Mouse (Mus musculus) left cerebral cortex, postnatal 36 days (tissue): Measurements from ENCODE around the gene Spaca3. TPM values are rescaled to one million over a fixed set of nuclear protein-coding genes. Genes with fewer than 3 reads are reported as not detected.

Source experiments
- DNase-seq, 2 experiments: peaks; one replicate each; pipeline ENCODE4 v3.0.0; 2021 to 2022; ENCODE audit warnings: low spot score in 2 of 2, mixed read lengths in 1 of 2
- intact Hi-C: fragments of 180-260 bp; cut with DNase I; formaldehyde crosslinking; loops from one replicate; pipeline ENCODE4 v1.15.1; 2025
- total RNA-seq, 2 experiments: library from RNA; stranded (reverse); gene quantifications; 2 replicates each; pipeline ENCODE4 v1.2.3; 2021

The Spaca3 gene
- total RNA-seq, 2 experiments from 2014 or later = not detected

GRCm38 (mm10) chr11:80856827-80857226, 1.3 kb upstream of the Spaca3 start:
- intact Hi-C loops = no loop called here
- no peak for DNase-seq

- intact Hi-C loops = no loop called here
- DNase-seq = no peak
Observed at GRCm38 (mm10) chr11:80862941-80863340, 4.8 kb downstream of the Spaca3 start.

- DNase-seq = no peak
- intact Hi-C loops = no loop called here
Observed at GRCm38 (mm10) chr11:80868039-80868438, 9.9 kb downstream of the Spaca3 start.

- intact Hi-C loops = no loop called here
- no peak for DNase-seq
Observed at GRCm38 (mm10) chr11:80872509-80873474, 14.6 kb downstream of the Spaca3 start.

- intact Hi-C loops = no loop called here
Observed at GRCm38 (mm10) chr11:80877131-80877651, 19.0 kb downstream of the Spaca3 start.

GRCm38 (mm10) chr11:80878026-80878425, 19.9 kb downstream of the Spaca3 start:
- DNase-seq = no peak
- intact Hi-C loops = no loop called here

More at GRCm38 (mm10) chr11:80877131-80877651, 19.0 kb downstream of the Spaca3 start:
- peak; percentile 28 to 33 for DNase-seq

- DNase-seq = peak; percentile 24 to 54
- intact Hi-C loops = no loop called here
Observed at GRCm38 (mm10) chr11:80882229-80882810, 24.2 kb downstream of the Spaca3 start.

- DNase-seq = peak in 1 of 2 experiments; percentile 47
- intact Hi-C loops = no loop called here
Observed at GRCm38 (mm10) chr11:80884521-80885231, 26.5 kb downstream of the Spaca3 start.

GRCm38 (mm10) chr11:80886365-80886764, 28.2 kb downstream of the Spaca3 start:
- no peak for DNase-seq
- intact Hi-C loops = no loop called here

GRCm38 (mm10) chr11:80887021-80887420, 28.9 kb downstream of the Spaca3 start:
- no peak for DNase-seq
- intact Hi-C loops = no loop called here

GRCm38 (mm10) chr11:80889336-80890063, 31.3 kb downstream of the Spaca3 start:
- intact Hi-C loops = no loop called here
- DNase-seq = no peak

- intact Hi-C loops = no loop called here
- DNase-seq = no peak
Observed at GRCm38 (mm10) chr11:80895853-80896252, 37.7 kb downstream of the Spaca3 start.

GRCm38 (mm10) chr11:80900555-80900954, 42.4 kb downstream of the Spaca3 start:
- no peak for DNase-seq
- intact Hi-C loops = no loop called here

- DNase-seq = no peak
- intact Hi-C loops = no loop called here
Observed at GRCm38 (mm10) chr11:80902664-80903063, 44.5 kb downstream of the Spaca3 start.

- intact Hi-C loops = no loop called here
- DNase-seq = no peak
Observed at GRCm38 (mm10) chr11:80903426-80903825, 45.3 kb downstream of the Spaca3 start.

GRCm38 (mm10) chr11:80904559-80904958, 46.4 kb downstream of the Spaca3 start:
- intact Hi-C loops = no loop called here
- DNase-seq = no peak

- intact Hi-C loops = loop anchor here (5.0 kb wide), 2 partner anchors 246 to 471 kb away; no protein-coding TSS in a partner anchor
- DNase-seq = peak; percentile 58 to 63
Observed at GRCm38 (mm10) chr11:80906456-80906855, 48.3 kb downstream of the Spaca3 start.

GRCm38 (mm10) chr11:80907820-80908219, 49.7 kb downstream of the Spaca3 start:
- intact Hi-C loops = loop anchor here (5.0 kb wide), 2 partner anchors 244 to 469 kb away; no protein-coding TSS in a partner anchor
- DNase-seq = peak; percentile 49 to 57

- DNase-seq = peak in 1 of 2 experiments; percentile 56
- intact Hi-C loops = no loop called here
Observed at GRCm38 (mm10) chr11:80912721-80913120, 54.6 kb downstream of the Spaca3 start.
